Mouse (Mus musculus) T-cell, adult 2 months (primary cell): ENCODE results near the gene Magi2.

Experiments used
- DNase-seq: peaks from one replicate; pipeline ENCODE4 v3.0.0; 2022; ENCODE audit warnings: low spot score

Gene Magi2

GRCm38 (mm10) chr5:20078931-20079330, 852.1 kb downstream of the Magi2 start:
- DNase-seq = no peak

- no peak for DNase-seq
Measured at GRCm38 (mm10) chr5:20080605-20081309, 853.9 kb downstream of the Magi2 start.

- DNase-seq = no peak
Measured at GRCm38 (mm10) chr5:20082368-20082767, 855.5 kb downstream of the Magi2 start.

- no peak for DNase-seq
Measured at GRCm38 (mm10) chr5:20087083-20087482, 860.2 kb downstream of the Magi2 start.

GRCm38 (mm10) chr5:20103869-20104268, 877.0 kb downstream of the Magi2 start:
- no peak for DNase-seq

- no peak for DNase-seq
Measured at GRCm38 (mm10) chr5:20104496-20104895, 877.7 kb downstream of the Magi2 start.

GRCm38 (mm10) chr5:20109496-20109895, 882.7 kb downstream of the Magi2 start:
- DNase-seq = no peak

GRCm38 (mm10) chr5:20117156-20117555, 890.3 kb downstream of the Magi2 start:
- DNase-seq = no peak

- DNase-seq = no peak
Measured at GRCm38 (mm10) chr5:20140235-20140634, 913.4 kb downstream of the Magi2 start.

GRCm38 (mm10) chr5:20140662-20141444, 914.0 kb downstream of the Magi2 start:
- DNase-seq = no peak

GRCm38 (mm10) chr5:20153359-20154125, 926.7 kb downstream of the Magi2 start:
- DNase-seq = no peak

GRCm38 (mm10) chr5:20196765-20197164, 969.9 kb downstream of the Magi2 start:
- DNase-seq = no peak

- DNase-seq = no peak
Measured at GRCm38 (mm10) chr5:20197395-20197794, 970.6 kb downstream of the Magi2 start.

- DNase-seq = no peak
Measured at GRCm38 (mm10) chr5:20201348-20201747, 974.5 kb downstream of the Magi2 start.

GRCm38 (mm10) chr5:20208110-20208509, 981.3 kb downstream of the Magi2 start:
- DNase-seq = no peak

GRCm38 (mm10) chr5:20213299-20213698, 986.5 kb downstream of the Magi2 start:
- no peak for DNase-seq

GRCm38 (mm10) chr5:20226471-20227210, 999.8 kb downstream of the Magi2 start:
- no peak for DNase-seq

GRCm38 (mm10) chr5:20227912-20228762, 1001.3 kb downstream of the Magi2 start:
- no peak for DNase-seq

GRCm38 (mm10) chr5:20231908-20232307, 1005.1 kb downstream of the Magi2 start:
- DNase-seq = no peak

GRCm38 (mm10) chr5:20241523-20241922, 1014.7 kb downstream of the Magi2 start:
- no peak for DNase-seq

GRCm38 (mm10) chr5:20242496-20242895, 1015.7 kb downstream of the Magi2 start:
- DNase-seq = no peak
